Mouse (Mus musculus) hindbrain, postnatal 0 days (tissue): ENCODE data around the gene Ppm1g. TPM values are rescaled to one million over a fixed set of nuclear protein-coding genes. Genes with fewer than 3 reads are reported as not detected.
A peak's percentile ranks its signal among the peaks of the same experiment; 100 is the strongest.

ENCODE experiments used
- ATAC-seq: fragments of 200-750 bp; cut with Nextera tagmentation; 2 replicates; pipeline ENCODE4 v1.8.0; 2017; ENCODE audit warnings: mild to moderate bottlenecking, moderate TSS enrichment, moderate library complexity
- DNase-seq: peaks from one replicate; pipeline ENCODE4 v3.0.0-alpha.2; 2015; ENCODE audit warnings: low spot score
- H3K27ac ChIP-seq: fragments of 300-500 bp; sonication (generic); 2 replicates; pipeline ENCODE4 v1.5.1; 2014; ENCODE audit warnings: mild to moderate bottlenecking
- H3K27me3 ChIP-seq: fragments of 300-500 bp; sonication (generic); 2 replicates; pipeline ENCODE4 v1.6.1; 2014; ENCODE audit warnings: low read length, mixed read lengths; ENCODE audit not compliant: insufficient read depth
- H3K36me3 ChIP-seq: fragments of 300-500 bp; sonication (generic); 2 replicates; pipeline ENCODE4 v1.6.1; 2014; ENCODE audit warnings: low read length, mixed read lengths; ENCODE audit not compliant: insufficient read depth
- H3K4me1 ChIP-seq: fragments of 300-500 bp; sonication (generic); 2 replicates; pipeline ENCODE4 v1.6.1; 2014; ENCODE audit warnings: antibody characterized with exemption, low read length, mixed read lengths; ENCODE audit not compliant: insufficient read depth
- H3K4me2 ChIP-seq: fragments of 300-500 bp; sonication (generic); 2 replicates; pipeline ENCODE4 v1.6.1; 2014; ENCODE audit warnings: low read depth, mild to moderate bottlenecking, low read length, moderate library complexity, mixed read lengths
- H3K4me3 ChIP-seq: fragments of 300-500 bp; sonication (generic); 2 replicates; pipeline ENCODE4 v1.5.1; 2014; ENCODE audit warnings: low read length
- H3K9ac ChIP-seq: fragments of 300-500 bp; sonication (generic); replicated peaks from 2 replicates; pipeline ENCODE4 v1.6.1; 2014; ENCODE audit warnings: mild to moderate bottlenecking, low read length, moderate library complexity, mixed read lengths
- H3K9me3 ChIP-seq: fragments of 300-500 bp; sonication (generic); 2 replicates; pipeline ENCODE4 v1.6.1; 2016; ENCODE audit warnings: low read length, mixed read lengths
- CTCF ChIP-seq: IDR thresholded peaks from 2 replicates; pipeline ENCODE4 v1.5.1; 2016; ENCODE audit warnings: antibody characterized with exemption, control low read depth, low read depth
- WGBS: fragments of 180-500 bp; shearing (Covaris S2); extraction: QIAGEN DNeasy Blood & Tissue Kit; methylation state at CpG from one replicate; pipeline ENCODE4 v1.1.7; 2014; 5-methylcytosine and 5-hydroxymethylcytosine counted together
- polyA plus RNA-seq: library from polyadenylated mRNA; unstranded; fragments of >200 nt; fragmentation: Nextera tagmentation; extraction: Ambion mirVana; gene quantifications from 2 replicates; pipeline ENCODE4 v1.2.1, GENCODE M21; 2015
- total RNA-seq: library from RNA; depleted of rRNA; stranded (reverse); fragments of >200 nt; gene quantifications from 2 replicates; pipeline ENCODE4 v1.2.3, GENCODE M21; 2014

Ppm1g gene
- total and polyA plus RNA-seq, 2 experiments from 2014 or later = 67.4 to 157 TPM

- Histone ChIP-seq H3K27ac (no peak overlapping the region), H3K9ac (no peak overlapping the region), H3K4me2 (no peak overlapping the region), H3K4me1 (peaks cover 11% of the 10 kb centered on the region; the same call in 1 of the 2 replicates), H3K4me3 (no peak overlapping the region), H3K9me3 (peaks cover 5% of the 10 kb centered on the region; the same call in 1 of the 2 replicates), H3K36me3 (peaks cover 62% of the 10 kb centered on the region), H3K27me3 (no peaks in the 10 kb centered on the region)
- ATAC-seq = no peak
- no peak for DNase-seq
- WGBS = 83% methylated on average over 9 of the region's 9 CpGs
- no peak for TF ChIP-seq CTCF
Measured at GRCm38 (mm10) chr5:31198170-31198569, 22.3 kb downstream of the Ppm1g start.

GRCm38 (mm10) chr5:31197072-31197471, 23.4 kb downstream of the Ppm1g start:
- no peak for ATAC-seq
- H3K36me3 ChIP-seq = peaks cover 59% of the 10 kb centered on the region
- H3K27ac ChIP-seq = no peak overlapping the region

GRCm38 (mm10) chr5:31196207-31196606, 24.3 kb downstream of the Ppm1g start:
- 93% methylated on average over 10 of the region's 10 CpGs for WGBS
- H3K27me3 ChIP-seq = no peaks in the 10 kb centered on the region
- peaks cover 61% of the 10 kb centered on the region for H3K36me3 ChIP-seq
- no peak for TF ChIP-seq CTCF
- no peak for DNase-seq
- no peak for ATAC-seq
- peaks cover 5% of the 10 kb centered on the region; the same call in 1 of the 2 replicates for H3K9me3 ChIP-seq
- no peak overlapping the region for H3K4me3 ChIP-seq
- H3K9ac ChIP-seq = no peak overlapping the region
- no peak overlapping the region for H3K27ac ChIP-seq
- peaks cover 13% of the 10 kb centered on the region for H3K4me1 ChIP-seq
- no peak overlapping the region for H3K4me2 ChIP-seq

More at GRCm38 (mm10) chr5:31197072-31197471, 23.4 kb downstream of the Ppm1g start:
- Histone ChIP-seq H3K4me3 (no peak overlapping the region), H3K4me2 (no peak overlapping the region), H3K27me3 (no peaks in the 10 kb centered on the region), H3K9me3 (peaks cover 5% of the 10 kb centered on the region; the same call in 1 of the 2 replicates), H3K4me1 (peaks cover 9% of the 10 kb centered on the region), H3K9ac (no peak overlapping the region)
- no peak for DNase-seq
- no peak for TF ChIP-seq CTCF
- 93% methylated on average over 12 of the region's 12 CpGs for WGBS

GRCm38 (mm10) chr5:31195671-31196070, 24.8 kb downstream of the Ppm1g start:
- Histone ChIP-seq H3K4me3 (no peak overlapping the region), H3K4me1 (peaks cover 13% of the 10 kb centered on the region), H3K27ac (no peak overlapping the region), H3K9me3 (peaks cover 5% of the 10 kb centered on the region; the same call in 1 of the 2 replicates), H3K4me2 (no peak overlapping the region), H3K9ac (no peak overlapping the region), H3K27me3 (no peaks in the 10 kb centered on the region), H3K36me3 (peaks cover 66% of the 10 kb centered on the region)
- 91% methylated on average over 4 of the region's 4 CpGs for WGBS
- DNase-seq = no peak
- ATAC-seq = no peak
- no peak for TF ChIP-seq CTCF

- DNase-seq = no peak
- no peak overlapping the region for H3K27ac ChIP-seq
- H3K27me3 ChIP-seq = no peaks in the 10 kb centered on the region
- H3K4me1 ChIP-seq = peaks cover 13% of the 10 kb centered on the region
- no peak for ATAC-seq
- no peak overlapping the region; the same call in 1 of the 2 replicates for H3K9ac ChIP-seq
- peak overlapping the region; percentile 94; the same call in 1 of the 2 replicates for H3K4me2 ChIP-seq
- WGBS = 93% methylated on average over 16 of the region's 16 CpGs
- no peak for TF ChIP-seq CTCF
- H3K9me3 ChIP-seq = no peaks in the 10 kb centered on the region
- H3K4me3 ChIP-seq = no peak overlapping the region
- peaks cover 69% of the 10 kb centered on the region for H3K36me3 ChIP-seq
Measured at GRCm38 (mm10) chr5:31194486-31195485, 25.7 kb downstream of the Ppm1g start.

- Histone ChIP-seq H3K9ac (peak overlapping the region; percentile 83), H3K4me3 (peak overlapping the region; percentile 70), H3K36me3 (peaks cover 66% of the 10 kb centered on the region), H3K27ac (peak overlapping the region; percentile 87), H3K4me2 (peak overlapping the region; percentile 94), H3K4me1 (peaks cover 13% of the 10 kb centered on the region), H3K27me3 (no peaks in the 10 kb centered on the region), H3K9me3 (no peaks in the 10 kb centered on the region)
- TF ChIP-seq CTCF = no peak
- WGBS = 14% methylated on average over 25 of the region's 25 CpGs
- peak; percentile 38 for DNase-seq
- no peak for ATAC-seq
Measured at GRCm38 (mm10) chr5:31193631-31194281, 26.7 kb downstream of the Ppm1g start.
